Mouse (Mus musculus) stomach, postnatal 0 days (tissue): ENCODE measurements around the gene Zfc3h1.

Experiments used
- CTCF ChIP-seq: IDR thresholded peaks from 2 replicates; pipeline ENCODE4 v1.5.1; 2016; ENCODE audit warnings: antibody characterized with exemption, low read depth, mild to moderate bottlenecking, moderate library complexity
- EP300 ChIP-seq: optimal IDR thresholded peaks from 2 replicates; pipeline ENCODE3; 2016; ENCODE audit warnings: antibody characterized with exemption

DNA sequence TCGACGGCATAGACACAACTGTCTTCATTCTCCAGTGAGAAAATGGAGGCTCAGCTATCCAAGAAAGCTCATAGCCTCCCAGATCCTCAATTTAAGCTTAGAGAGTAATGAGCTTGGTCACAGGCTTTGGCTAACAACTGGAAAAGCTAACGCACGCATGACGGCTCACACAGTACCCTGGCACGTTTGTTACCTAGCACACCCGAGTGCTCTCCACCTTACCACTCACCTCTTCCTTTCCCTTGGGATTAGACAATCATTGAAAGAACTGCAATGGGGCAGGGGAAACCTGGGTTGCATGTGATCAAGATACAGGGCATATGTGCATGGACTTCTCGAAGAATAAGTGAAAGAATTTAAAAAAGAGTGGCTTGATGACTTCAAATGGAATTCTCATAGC, 83.2 kb downstream of the Zfc3h1 start:
- TF ChIP-seq CTCF (no peak), EP300 (no peak)
